Comparison of ENCODE assay signal across 28 mouse cellular contexts in genomic region chr13:98132951-98133350, GRCm38 (mm10).
A peak's percentile ranks its signal among the peaks of the same experiment; 100 is the strongest.
DNase-seq lines count a peak whose midpoint lies in the region; TF ChIP-seq lines count a peak whose summit lies in the region.
"Had no signal": no experiment of that assay in that cellular context is flagged by ENCODE, and none has a peak within 500 bp of the region (broad histone marks: within the 10 kb centered on the region; RNA-seq: fewer than 3 reads in every experiment).

No protein-coding gene starts in this region.

- no peak overlapping the region for H3K27ac ChIP-seq in heart, adult 2 months
- H3K27ac ChIP-seq: heart, embryonic 13.5 days; hindbrain, embryonic 12.5 days; left cerebral cortex, adult 2 months; liver, embryonic 14.5 days; lung, embryonic 15.5 days; midbrain, embryonic 10.5 days; neural tube, embryonic 13.5 days had no signal

- intact Hi-C loops in heart, adult 2 months (cut with DNase I), result no loop called here

- no peak for TF ChIP-seq POLR2A in heart, adult 2 months (IDR thresholded peaks at IDR 0.05; ENCODE audit: insufficient read depth, low read depth, low read length)

- no peaks in the 10 kb centered on the region for H3K79me2 ChIP-seq in heart, adult 2 months (replicated peaks; ENCODE audit: control insufficient read depth, insufficient read depth, low read length)

- H3K36me3 ChIP-seq in heart, adult 2 months (ENCODE audit: control insufficient read depth, insufficient read depth, low read length), result no peaks in the 10 kb centered on the region
- H3K36me3 ChIP-seq: heart, embryonic 13.5 days; hindbrain, embryonic 12.5 days; lung, embryonic 15.5 days; midbrain, embryonic 10.5 days; neural tube, embryonic 13.5 days had no signal

- no peak for TF ChIP-seq EP300 in heart, adult 2 months (IDR thresholded peaks at IDR 0.05; ENCODE audit: insufficient read depth, low read depth, low read length)

- TF ChIP-seq CTCF in heart, adult 2 months (IDR thresholded peaks at IDR 0.05), result no peak

- peaks cover 2% of the 10 kb centered on the region for H3K4me1 ChIP-seq in heart, adult 2 months (ENCODE audit: control insufficient read depth, insufficient read depth, low read length)

- WGBS in heart, adult 2 months, result 72% methylated on average over 5 of the region's 5 CpGs

- no peak overlapping the region for H3K4me3 ChIP-seq in heart, adult 2 months
- H3K4me3 ChIP-seq: erythroblast, embryonic 14.5 days; heart, embryonic 13.5 days; hindbrain, embryonic 12.5 days; left cerebral cortex, adult 2 months; lung, embryonic 15.5 days; midbrain, embryonic 10.5 days; myocyte; neural tube, embryonic 13.5 days had no signal

- peak; percentile 79 for DNase-seq in heart, adult 11 months
- no peak for DNase-seq in heart, adult 2 months
- DNase-seq in adipocyte (ENCODE audit: low spot score), result peak; percentile 5
- peak; percentile 14 for DNase-seq in fibroblast of lung, adult 2 months (ENCODE audit: low read depth)
- no peak for DNase-seq in thymus, postnatal 4 days
- no peak for DNase-seq in yolk sac, embryonic 10.5 days (ENCODE audit: low spot score)
- no peak for DNase-seq in urinary bladder, postnatal 25 days (ENCODE audit: low spot score)
- DNase-seq: adrenal gland, postnatal 14 days; cerebellum, adult 11 months; cerebellum, postnatal 10 days; gastrocnemius, postnatal 10 days; heart, adult 18-20 months; heart, postnatal 14 days; kidney, postnatal 4 days; lung, postnatal 4 days; right cerebral cortex, adult 18-20 months; right cerebral cortex, postnatal 4 days; thymus, adult 18-20 months; thymus, postnatal 36 days had no signal

- no peaks in the 10 kb centered on the region for H3K27me3 ChIP-seq in heart, adult 2 months (ENCODE audit: control insufficient read depth, insufficient read depth, low read length)
- H3K27me3 ChIP-seq: heart, embryonic 13.5 days; hindbrain, embryonic 12.5 days; lung, embryonic 15.5 days; neural tube, embryonic 13.5 days had no signal

- H3K9ac ChIP-seq in heart, adult 2 months (ENCODE audit: low read depth, low read length), result no peak overlapping the region
- H3K9ac ChIP-seq: heart, embryonic 13.5 days; hindbrain, embryonic 12.5 days; liver, embryonic 14.5 days; lung, embryonic 15.5 days; neural tube, embryonic 13.5 days had no signal

Comparison
In these comparisons a context has a peak if more than half of its experiments do, and no peak if none do; other contexts are left out.
1. DNase-seq: peak in heart, adult 11 months (single experiment), adipocyte (single experiment) and fibroblast of lung, adult 2 months (single experiment); none in heart, adult 2 months (0 of 2), thymus, postnatal 4 days (single experiment), yolk sac, embryonic 10.5 days (single experiment) and urinary bladder, postnatal 25 days (single experiment).